Mouse (Mus musculus) lung, embryonic 14.5 days (tissue): Measurements from ENCODE around the gene Sh3pxd2b. TPM values are rescaled to one million over a fixed set of nuclear protein-coding genes. Genes with fewer than 3 reads are reported as not detected.
A peak's percentile ranks its signal among the peaks of the same experiment; 100 is the strongest.

Experiments used
- ATAC-seq: fragments of 200-750 bp; cut with Nextera tagmentation; 2 replicates; pipeline ENCODE4 v1.8.0; 2017; ENCODE audit warnings: mild to moderate bottlenecking, moderate TSS enrichment, moderate library complexity; ENCODE audit not compliant: insufficient read depth
- DNase-seq: peaks from one replicate; pipeline ENCODE4 v3.0.0-alpha.2; 2015
- H3K27ac ChIP-seq: fragments of 300-500 bp; sonication (generic); 2 replicates; pipeline ENCODE4 v1.5.1; 2014; ENCODE audit warnings: low read depth, mild to moderate bottlenecking, moderate library complexity
- H3K27me3 ChIP-seq: fragments of 300-500 bp; sonication (generic); 2 replicates; pipeline ENCODE4 v1.6.1; 2014; ENCODE audit warnings: low read length, control low read depth; ENCODE audit not compliant: insufficient read depth
- H3K36me3 ChIP-seq: fragments of 300-500 bp; sonication (generic); 2 replicates; pipeline ENCODE4 v1.6.1; 2014; ENCODE audit warnings: control low read depth; ENCODE audit not compliant: insufficient read depth
- H3K4me1 ChIP-seq: fragments of 300-500 bp; sonication (generic); 2 replicates; pipeline ENCODE4 v1.6.1; 2014; ENCODE audit warnings: antibody characterized with exemption, control low read depth; ENCODE audit not compliant: insufficient read depth
- H3K4me2 ChIP-seq: fragments of 300-500 bp; sonication (generic); 2 replicates; pipeline ENCODE4 v1.6.1; 2014; ENCODE audit warnings: mild to moderate bottlenecking
- H3K4me3 ChIP-seq: fragments of 300-500 bp; sonication (generic); 2 replicates; pipeline ENCODE4 v1.5.1; 2014; ENCODE audit warnings: low read depth, low read length
- H3K9ac ChIP-seq: fragments of 300-500 bp; sonication (generic); 2 replicates; pipeline ENCODE4 v1.6.1; 2014
- H3K9me3 ChIP-seq: fragments of 300-500 bp; sonication (generic); 2 replicates; pipeline ENCODE4 v1.6.1; 2016; ENCODE audit warnings: low read depth, low read length, control low read depth
- CTCF ChIP-seq: IDR thresholded peaks from 2 replicates; pipeline ENCODE4 v1.5.1; 2016; ENCODE audit warnings: antibody characterized with exemption, low read depth
- WGBS: fragments of 180-500 bp; shearing (Covaris S2); extraction: QIAGEN DNeasy Blood & Tissue Kit; methylation state at CpG from one replicate; pipeline ENCODE4 v1.1.7; 2014; 5-methylcytosine and 5-hydroxymethylcytosine counted together
- polyA plus RNA-seq: library from polyadenylated mRNA; unstranded; fragments of >200 nt; fragmentation: Nextera tagmentation; extraction: Ambion mirVana; gene quantifications from 2 replicates; pipeline ENCODE4 v1.2.1, GENCODE M21; 2014

Sh3pxd2b gene
- polyA plus RNA-seq, 1 experiment from 2014 or later: 31.7 TPM

DNA sequence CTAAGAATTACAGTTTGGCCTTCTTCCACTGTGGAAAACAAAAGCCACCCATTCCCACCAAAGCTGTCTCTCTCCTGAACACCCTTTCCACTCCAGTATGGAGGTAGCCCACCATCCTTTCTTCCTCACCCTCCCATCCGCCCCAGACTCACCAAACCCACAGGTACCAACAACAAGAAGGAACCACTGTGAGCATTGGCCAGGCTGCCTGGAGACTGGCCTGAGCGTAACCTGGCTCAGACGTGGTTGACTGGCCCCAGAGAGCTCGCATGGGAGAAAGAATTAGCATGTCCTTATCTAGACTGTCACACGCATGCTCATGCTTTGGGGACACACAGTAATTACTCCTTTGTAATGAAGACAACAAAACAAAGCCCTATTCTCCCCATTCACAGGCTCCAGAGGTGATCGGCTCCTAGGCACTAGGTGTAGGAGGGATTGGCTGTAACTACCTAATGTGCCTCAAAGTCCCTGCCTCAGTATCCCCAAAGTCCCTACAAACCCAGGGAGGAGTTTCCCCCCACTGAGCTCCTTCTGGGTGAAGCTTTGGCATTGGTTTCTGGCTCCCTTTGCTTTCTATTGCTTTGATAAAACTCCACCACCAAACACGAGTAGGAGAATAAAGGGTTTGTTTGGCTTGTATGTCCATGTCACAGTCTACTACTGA is 36.6 kb downstream of the Sh3pxd2b start:
- WGBS: 77% methylated on average over 7 of the region's 7 CpGs
- Histone ChIP-seq H3K27me3 (no peaks in the 10 kb centered on the region), H3K36me3 (peaks cover 72% of the 10 kb centered on the region), H3K4me1 (0 out of 2 replicates have a peak, but pooled peaks cover 8% of the 10 kb centered on the region), H3K4me2 (no peak overlapping the region), H3K27ac (peak overlapping the region; percentile 94), H3K4me3 (no peak overlapping the region), H3K9ac (no peak overlapping the region), H3K9me3 (no peaks in the 10 kb centered on the region)
- DNase-seq (no peak), ATAC-seq (no peak)
- no peak for TF ChIP-seq CTCF

DNA sequence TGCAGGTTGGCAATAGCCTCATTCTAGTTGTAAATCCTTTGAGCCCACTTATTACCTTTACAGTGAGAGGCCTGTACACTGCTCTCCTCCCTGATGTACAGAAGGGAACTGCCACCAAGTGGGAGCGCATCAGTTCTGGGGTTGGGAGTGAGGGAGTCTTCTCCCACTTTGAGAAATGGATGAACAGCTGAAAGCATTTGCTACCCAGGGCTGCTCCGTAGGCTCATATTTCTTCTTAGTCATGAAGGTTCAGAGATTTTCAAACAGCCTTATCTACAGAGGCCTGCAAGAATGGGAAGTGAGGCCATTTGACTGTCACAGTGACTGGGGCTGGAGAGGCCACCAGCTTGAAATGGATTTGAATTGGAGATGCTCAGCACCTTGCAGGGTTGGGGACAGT is 38.4 kb downstream of the Sh3pxd2b start:
- H3K4me2 ChIP-seq: no peak overlapping the region
- ATAC-seq (no peak), DNase-seq (no peak)
- no peak overlapping the region for H3K4me3 ChIP-seq
- no peaks in the 10 kb centered on the region for H3K9me3 ChIP-seq
- H3K9ac ChIP-seq: no peak overlapping the region
- H3K27me3 ChIP-seq: no peaks in the 10 kb centered on the region
- peaks cover 73% of the 10 kb centered on the region for H3K36me3 ChIP-seq
- WGBS: 85% methylated on average over 2 of the region's 2 CpGs
- no peak overlapping the region for H3K27ac ChIP-seq
- 0 out of 2 replicates have a peak, but pooled peaks cover 8% of the 10 kb centered on the region for H3K4me1 ChIP-seq
- TF ChIP-seq CTCF: no peak

DNA sequence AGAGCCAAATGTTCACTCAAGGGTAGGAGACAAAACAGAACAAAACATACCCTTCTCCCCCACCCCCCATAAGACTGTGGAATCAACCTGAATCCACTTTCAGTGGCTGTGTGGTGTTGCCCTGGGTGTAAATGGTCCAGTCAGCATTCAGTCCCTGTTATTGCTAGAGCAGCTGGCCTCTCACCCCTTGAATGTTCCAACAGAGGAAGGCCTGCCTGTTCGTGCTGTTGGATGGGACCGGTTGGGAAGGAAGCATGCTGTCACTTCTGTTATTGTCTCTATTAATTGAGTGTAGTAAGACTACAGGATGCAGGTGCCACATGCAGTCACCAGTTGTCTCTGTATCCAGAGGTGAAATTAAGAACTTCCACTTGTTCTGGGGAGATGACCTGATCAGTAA is 40.4 kb downstream of the Sh3pxd2b start:
- Histone ChIP-seq H3K9ac (no peak overlapping the region), H3K4me1 (0 out of 2 replicates have a peak, but pooled peaks cover 4% of the 10 kb centered on the region), H3K27me3 (no peaks in the 10 kb centered on the region), H3K36me3 (peaks cover 62% of the 10 kb centered on the region), H3K9me3 (no peaks in the 10 kb centered on the region), H3K4me2 (no peak overlapping the region), H3K27ac (no peak overlapping the region), H3K4me3 (no peak overlapping the region)
- no peak for ATAC-seq
- 72% methylated on average over 2 of the region's 2 CpGs for WGBS
- DNase-seq: no peak
- no peak for TF ChIP-seq CTCF

DNA sequence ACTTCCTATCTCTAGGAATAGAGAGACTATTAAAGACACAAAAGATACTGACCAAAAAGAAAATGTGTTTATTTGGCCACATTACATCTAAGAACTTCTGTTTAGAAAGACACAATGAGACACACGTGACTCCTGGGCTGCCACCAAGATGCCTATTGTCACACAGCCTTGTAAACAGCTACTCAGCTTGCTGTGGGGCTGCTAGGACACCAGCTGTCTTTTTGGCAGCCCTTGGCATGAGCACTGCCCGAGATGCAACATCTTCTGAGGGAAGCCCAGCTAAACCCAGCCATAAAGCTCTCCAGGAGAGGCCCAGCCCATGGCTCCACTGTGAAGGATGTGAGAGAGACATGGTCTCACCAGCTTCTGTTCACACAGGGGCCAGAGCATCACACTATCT is 45.5 kb downstream of the Sh3pxd2b start:
- no peaks in the 10 kb centered on the region for H3K27me3 ChIP-seq
- H3K36me3 ChIP-seq: peaks cover 66% of the 10 kb centered on the region
- H3K4me3 ChIP-seq: no peak overlapping the region
- H3K27ac ChIP-seq: no peak overlapping the region
- WGBS: 69% methylated on average over 2 of the region's 2 CpGs
- DNase-seq (no peak), ATAC-seq (no peak)
- H3K9me3 ChIP-seq: no peaks in the 10 kb centered on the region
- no peak overlapping the region for H3K4me2 ChIP-seq
- H3K9ac ChIP-seq: no peak overlapping the region
- no peaks in the 10 kb centered on the region for H3K4me1 ChIP-seq
- TF ChIP-seq CTCF: no peak

DNA sequence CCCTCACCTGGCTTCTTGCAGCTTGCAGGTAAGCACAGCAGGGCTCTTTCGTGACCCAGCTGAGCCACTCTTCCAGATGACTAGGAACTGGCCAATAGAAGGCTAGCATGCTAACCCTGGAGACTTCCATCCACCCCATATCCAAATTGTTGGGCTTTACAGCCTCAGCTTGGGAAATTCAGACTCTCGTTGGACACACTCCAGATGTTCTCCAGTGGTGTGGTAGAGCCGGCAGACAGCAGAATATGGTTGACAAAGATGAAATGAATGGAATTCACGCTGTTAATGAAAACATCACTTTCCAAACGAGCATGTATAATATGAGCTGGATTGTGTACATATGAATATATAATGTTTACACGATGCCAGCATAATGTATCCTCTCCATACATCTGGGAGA is 48.2 kb downstream of the Sh3pxd2b start:
- Histone ChIP-seq H3K27ac (no peak overlapping the region), H3K36me3 (peaks cover 46% of the 10 kb centered on the region)
- peak; percentile 69; the same call in 1 of the 2 replicates for ATAC-seq

DNA sequence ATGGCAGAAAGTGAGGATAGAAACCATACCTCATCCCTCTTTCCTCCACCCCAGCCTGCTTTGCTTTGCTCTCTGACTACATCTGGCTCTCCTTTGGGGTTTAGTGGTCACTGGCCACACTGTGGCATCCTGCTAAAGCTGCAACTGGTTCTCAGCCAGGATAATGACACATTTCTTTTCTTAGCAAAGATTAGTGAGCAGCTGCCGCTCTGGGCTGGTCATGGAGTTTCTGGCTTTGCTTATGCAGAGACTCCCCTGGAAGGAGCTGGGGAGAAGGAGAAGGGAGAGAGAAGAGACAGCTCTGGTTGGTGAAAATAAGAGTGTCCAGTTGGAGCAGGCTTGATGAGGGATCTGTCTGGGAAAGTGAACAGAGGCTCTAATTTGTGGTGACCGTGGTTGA is 50.8 kb downstream of the Sh3pxd2b start:
- no peak overlapping the region for H3K27ac ChIP-seq
- TF ChIP-seq CTCF: no peak
- H3K36me3 ChIP-seq: peaks cover 44% of the 10 kb centered on the region

More for the DNA sequence above, 48.2 kb downstream of the Sh3pxd2b start:
- no peaks in the 10 kb centered on the region for H3K4me1 ChIP-seq
- peak; percentile 76 for DNase-seq
- no peak overlapping the region for H3K9ac ChIP-seq
- no peak overlapping the region for H3K4me3 ChIP-seq
- no peaks in the 10 kb centered on the region for H3K27me3 ChIP-seq
- TF ChIP-seq CTCF: no peak
- no peak overlapping the region for H3K4me2 ChIP-seq
- 54% methylated on average over 6 of the region's 6 CpGs for WGBS
- H3K9me3 ChIP-seq: no peaks in the 10 kb centered on the region

DNA sequence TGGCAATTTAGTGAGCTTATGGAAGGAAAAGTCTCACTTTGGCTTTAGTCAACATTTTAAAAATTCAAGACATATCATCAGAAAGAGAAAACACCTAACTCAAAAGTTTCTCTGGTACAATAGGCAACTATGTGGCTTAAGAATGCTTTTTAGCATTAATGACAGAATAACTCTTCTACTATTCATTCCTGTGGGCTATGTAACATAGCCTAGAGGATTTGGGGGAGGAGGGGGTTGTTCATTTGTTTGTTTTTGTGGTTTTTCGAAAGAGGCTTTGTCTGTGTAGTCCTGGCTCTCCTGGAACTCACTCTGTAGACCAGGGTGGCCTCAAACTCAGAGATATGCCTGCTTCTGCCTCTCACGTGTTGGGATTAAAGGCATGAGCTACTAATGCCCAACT is 51.6 kb downstream of the Sh3pxd2b start:
- Histone ChIP-seq H3K4me3 (no peak overlapping the region), H3K36me3 (peaks cover 42% of the 10 kb centered on the region), H3K9me3 (no peaks in the 10 kb centered on the region), H3K27me3 (no peaks in the 10 kb centered on the region), H3K27ac (no peak overlapping the region), H3K9ac (no peak overlapping the region), H3K4me2 (no peak overlapping the region), H3K4me1 (no peaks in the 10 kb centered on the region)
- no peak for TF ChIP-seq CTCF
- DNase-seq (no peak), ATAC-seq (no peak)
- 82% methylated on average over 2 of the region's 2 CpGs for WGBS

More for the DNA sequence above, 50.8 kb downstream of the Sh3pxd2b start:
- Histone ChIP-seq H3K4me3 (no peak overlapping the region), H3K4me2 (no peak overlapping the region), H3K9me3 (no peaks in the 10 kb centered on the region), H3K27me3 (no peaks in the 10 kb centered on the region), H3K9ac (no peak overlapping the region), H3K4me1 (no peaks in the 10 kb centered on the region)
- no peak for DNase-seq
- ATAC-seq: no peak
- WGBS: 68% methylated on average over 2 of the region's 2 CpGs
